Mouse (Mus musculus) hindbrain, embryonic 11.5 days (tissue): ENCODE data around the gene Fto. TPM values are rescaled to one million over a fixed set of nuclear protein-coding genes. Genes with fewer than 3 reads are reported as not detected.
A peak's percentile ranks its signal among the peaks of the same experiment; 100 is the strongest.

Experiments used
- ATAC-seq: fragments of 200-750 bp; cut with Nextera tagmentation; 2 replicates; pipeline ENCODE4 v1.8.0; 2017; ENCODE audit warnings: mild to moderate bottlenecking, moderate TSS enrichment, moderate library complexity; ENCODE audit not compliant: low FRiP score
- DNase-seq: peaks from one replicate; pipeline ENCODE4 v3.0.0-alpha.2; 2015; ENCODE audit warnings: low spot score
- H3K27ac ChIP-seq: fragments of 300-500 bp; sonication (generic); 2 replicates; pipeline ENCODE4 v1.5.1; 2014; ENCODE audit warnings: mild to moderate bottlenecking, low read depth, low read length
- H3K27me3 ChIP-seq: fragments of 300-500 bp; sonication (generic); 2 replicates; pipeline ENCODE4 v1.6.1; 2014; ENCODE audit warnings: mild to moderate bottlenecking, low read length, moderate library complexity, mixed read lengths; ENCODE audit not compliant: control insufficient read depth, insufficient read depth
- H3K36me3 ChIP-seq: fragments of 300-500 bp; sonication (generic); 2 replicates; pipeline ENCODE4 v1.6.1; 2014; ENCODE audit warnings: mild to moderate bottlenecking, low read length, moderate library complexity, mixed read lengths; ENCODE audit not compliant: control insufficient read depth, insufficient read depth
- H3K4me1 ChIP-seq: fragments of 300-500 bp; sonication (generic); replicated peaks from 2 replicates; pipeline ENCODE4 v1.6.1; 2014; ENCODE audit warnings: low read length, mixed read lengths; ENCODE audit not compliant: control insufficient read depth, insufficient read depth
- H3K4me2 ChIP-seq: fragments of 300-500 bp; sonication (generic); replicated peaks from 2 replicates; pipeline ENCODE4 v1.6.1; 2014; ENCODE audit warnings: mild to moderate bottlenecking, low read depth, low read length
- H3K4me3 ChIP-seq: fragments of 300-500 bp; sonication (generic); 2 replicates; pipeline ENCODE4 v1.5.1; 2014; ENCODE audit warnings: low read depth, low read length
- H3K9ac ChIP-seq: fragments of 300-500 bp; sonication (generic); 2 replicates; pipeline ENCODE4 v1.6.1; 2014; ENCODE audit warnings: low read depth, low read length
- H3K9me3 ChIP-seq: fragments of 300-500 bp; sonication (generic); 2 replicates; pipeline ENCODE4 v1.6.1; 2016; ENCODE audit warnings: low read length; ENCODE audit not compliant: control insufficient read depth
- WGBS: fragments of 180-500 bp; shearing (Covaris S2); extraction: QIAGEN DNeasy Blood & Tissue Kit; methylation state at CpG from one replicate; pipeline ENCODE4 v1.1.7; 2014; 5-methylcytosine and 5-hydroxymethylcytosine counted together
- polyA plus RNA-seq: library from polyadenylated mRNA; unstranded; fragments of >200 nt; fragmentation: Nextera tagmentation; extraction: Ambion mirVana; gene quantifications from 2 replicates; pipeline ENCODE4 v1.2.1, GENCODE M21; 2014

Fto gene
- polyA plus RNA-seq, 1 experiment from 2014 or later: 94.7 TPM

- no peaks in the 10 kb centered on the region for H3K9me3 ChIP-seq
- ATAC-seq (0 out of 2 replicates have a peak, but pooled peaks have one; percentile 43), DNase-seq (no peak)
- peaks cover 21% of the 10 kb centered on the region for H3K4me1 ChIP-seq
- H3K4me2 ChIP-seq: no peak overlapping the region
- WGBS: 53% methylated on average over 14 of the region's 14 CpGs
- no peaks in the 10 kb centered on the region for H3K27me3 ChIP-seq
- no peak overlapping the region for H3K4me3 ChIP-seq
- H3K9ac ChIP-seq: no peak overlapping the region
- H3K36me3 ChIP-seq: no peaks in the 10 kb centered on the region
- H3K27ac ChIP-seq: peak overlapping the region; percentile 52
Measured at GRCm38 (mm10) chr8:91611723-91612362, 298.5 kb downstream of the Fto start.

GRCm38 (mm10) chr8:91612387-91613130 lies 299.2 kb downstream of the Fto start:
- Histone ChIP-seq H3K4me3 (no peak overlapping the region), H3K4me2 (0 out of 2 replicates have a peak overlapping the region, but pooled peaks have one; percentile 11), H3K27ac (peak overlapping the region; percentile 47), H3K9ac (no peak overlapping the region), H3K27me3 (no peaks in the 10 kb centered on the region), H3K36me3 (no peaks in the 10 kb centered on the region), H3K4me1 (peaks cover 21% of the 10 kb centered on the region), H3K9me3 (no peaks in the 10 kb centered on the region)
- no peak for ATAC-seq
- no peak for DNase-seq
- WGBS: 43% methylated on average over 18 of the region's 18 CpGs

GRCm38 (mm10) chr8:91613603-91614002 lies 300.3 kb downstream of the Fto start:
- ATAC-seq: no peak
- H3K4me2 ChIP-seq: no peak overlapping the region
- WGBS: 13% methylated on average over 9 of the region's 9 CpGs

GRCm38 (mm10) chr8:91615196-91615595 lies 301.9 kb downstream of the Fto start:
- Histone ChIP-seq H3K9me3 (no peaks in the 10 kb centered on the region), H3K4me2 (no peak overlapping the region), H3K27me3 (no peaks in the 10 kb centered on the region), H3K27ac (no peak overlapping the region), H3K9ac (no peak overlapping the region), H3K4me3 (no peak overlapping the region), H3K4me1 (peaks cover 28% of the 10 kb centered on the region), H3K36me3 (no peaks in the 10 kb centered on the region)
- DNase-seq (no peak), ATAC-seq (no peak)
- WGBS: 79% methylated on average over 8 of the region's 8 CpGs

More at GRCm38 (mm10) chr8:91613603-91614002, 300.3 kb downstream of the Fto start:
- H3K4me3 ChIP-seq: no peak overlapping the region
- no peak overlapping the region for H3K9ac ChIP-seq
- no peaks in the 10 kb centered on the region for H3K9me3 ChIP-seq
- H3K4me1 ChIP-seq: peaks cover 27% of the 10 kb centered on the region
- no peak overlapping the region for H3K27ac ChIP-seq
- H3K36me3 ChIP-seq: no peaks in the 10 kb centered on the region
- H3K27me3 ChIP-seq: no peaks in the 10 kb centered on the region
- peak; percentile 41 for DNase-seq

- no peaks in the 10 kb centered on the region for H3K36me3 ChIP-seq
- no peak overlapping the region for H3K27ac ChIP-seq
- no peak for DNase-seq
- WGBS: 72% methylated on average over 11 of the region's 11 CpGs
- H3K9me3 ChIP-seq: no peaks in the 10 kb centered on the region
- no peak overlapping the region for H3K9ac ChIP-seq
- H3K4me3 ChIP-seq: no peak overlapping the region
- no peak overlapping the region for H3K4me2 ChIP-seq
- H3K27me3 ChIP-seq: no peaks in the 10 kb centered on the region
- no peak for ATAC-seq
- peaks cover 26% of the 10 kb centered on the region for H3K4me1 ChIP-seq
Measured at GRCm38 (mm10) chr8:91615781-91616683, 302.7 kb downstream of the Fto start.

GRCm38 (mm10) chr8:91617772-91618171 lies 304.4 kb downstream of the Fto start:
- Histone ChIP-seq H3K27ac (peak overlapping the region; percentile 42; the same call in 1 of the 2 replicates), H3K9me3 (no peaks in the 10 kb centered on the region), H3K36me3 (no peaks in the 10 kb centered on the region), H3K4me2 (no peak overlapping the region), H3K9ac (no peak overlapping the region), H3K4me1 (peaks cover 17% of the 10 kb centered on the region), H3K4me3 (no peak overlapping the region), H3K27me3 (no peaks in the 10 kb centered on the region)
- WGBS: 57% methylated on average over 5 of the region's 5 CpGs
- ATAC-seq (no peak), DNase-seq (no peak)

- no peak overlapping the region for H3K27ac ChIP-seq
- DNase-seq (no peak), ATAC-seq (no peak)
- H3K4me2 ChIP-seq: no peak overlapping the region
- H3K27me3 ChIP-seq: no peaks in the 10 kb centered on the region
- no peak overlapping the region for H3K4me3 ChIP-seq
- WGBS: 52% methylated on average over 12 of the region's 12 CpGs
- no peak overlapping the region for H3K9ac ChIP-seq
- peaks cover 16% of the 10 kb centered on the region for H3K4me1 ChIP-seq
- H3K36me3 ChIP-seq: no peaks in the 10 kb centered on the region
- H3K9me3 ChIP-seq: no peaks in the 10 kb centered on the region
Measured at GRCm38 (mm10) chr8:91622757-91623156, 309.4 kb downstream of the Fto start.

GRCm38 (mm10) chr8:91625686-91626558 lies 312.6 kb downstream of the Fto start:
- Histone ChIP-seq H3K27me3 (no peaks in the 10 kb centered on the region; the same call in 1 of the 2 replicates), H3K9me3 (no peaks in the 10 kb centered on the region), H3K36me3 (no peaks in the 10 kb centered on the region), H3K4me2 (no peak overlapping the region), H3K4me1 (peaks cover 11% of the 10 kb centered on the region), H3K4me3 (no peak overlapping the region; the same call in 1 of the 2 replicates), H3K27ac (no peak overlapping the region), H3K9ac (no peak overlapping the region)
- ATAC-seq: peak; percentile 23; the same call in 1 of the 2 replicates
- 27% methylated on average over 18 of the region's 18 CpGs for WGBS
- DNase-seq: peak; percentile 38
